Mouse (Mus musculus): Measurements from ENCODE around the gene Csf1. TPM values are rescaled to one million over a fixed set of nuclear protein-coding genes. Genes with fewer than 3 reads are reported as not detected.

Csf1 gene
- 9.0 and 10.3 TPM in 2 replicates for polyA plus RNA-seq (2015; fragmentation: Nextera tagmentation; extraction: Ambion mirVana)

- ATAC-seq (ENCODE audit: borderline replicate concordance, extremely low read depth, low FRiP score, low TSS enrichment), result peak; percentile 90
- Histone ChIP-seq H3K36me3 (no peaks in the 10 kb centered on the region), H3K4me2 (peak within 1 kb of the TSS; percentile 84), H3K4me1 (peaks cover 24% of the 10 kb centered on the region), H3K4me3 (peak within 1 kb of the TSS; percentile 71), H3K27me3 (peaks cover 11% of the 10 kb centered on the region), H3K27ac (peak within 1 kb of the TSS; percentile 90), H3K9me3 (no peaks in the 10 kb centered on the region), H3K9ac (peak within 1 kb of the TSS; percentile 79)
- 1% methylated on average over 56 of the region's 56 CpGs for WGBS
Measured at GRCm38 (mm10) chr3:107759929-107760581, at the start of gene Csf1. Gene Csf1, minus strand, starts transcription at chr3:107760469.

GRCm38 (mm10) chr3:107808013-107808750 is 47.9 kb upstream of the Csf1 start:
- peak; percentile 55 for ATAC-seq (ENCODE audit: borderline replicate concordance, extremely low read depth, low FRiP score, low TSS enrichment)
- 29% methylated on average over 14 of the region's 14 CpGs for WGBS
- H3K9me3 ChIP-seq, result no peaks in the 10 kb centered on the region
- no peaks in the 10 kb centered on the region for H3K36me3 ChIP-seq
- peak overlapping the region; percentile 48; the same call in 1 of the 2 replicates for H3K27ac ChIP-seq
- H3K4me3 ChIP-seq, result no peak overlapping the region
- no peak overlapping the region for H3K9ac ChIP-seq
- no peaks in the 10 kb centered on the region for H3K27me3 ChIP-seq
- peaks cover 27% of the 10 kb centered on the region for H3K4me1 ChIP-seq
- peak overlapping the region; percentile 37 for H3K4me2 ChIP-seq

- no peaks in the 10 kb centered on the region for H3K9me3 ChIP-seq
- H3K9ac ChIP-seq, result no peak overlapping the region
- peak; percentile 11; the same call in 1 of the 2 replicates for ATAC-seq (ENCODE audit: borderline replicate concordance, extremely low read depth, low FRiP score, low TSS enrichment)
- peak overlapping the region; percentile 37; the same call in 1 of the 2 replicates for H3K4me2 ChIP-seq
- 29% methylated on average over 6 of the region's 6 CpGs for WGBS
- H3K27me3 ChIP-seq, result no peaks in the 10 kb centered on the region
- H3K4me1 ChIP-seq, result peaks cover 27% of the 10 kb centered on the region
- no peaks in the 10 kb centered on the region for H3K36me3 ChIP-seq
- no peak overlapping the region for H3K4me3 ChIP-seq
- peak overlapping the region; percentile 48; the same call in 1 of the 2 replicates for H3K27ac ChIP-seq
Measured at GRCm38 (mm10) chr3:107807386-107807974, 47.2 kb upstream of the Csf1 start.

GRCm38 (mm10) chr3:107806916-107807315 is 46.6 kb upstream of the Csf1 start:
- Histone ChIP-seq H3K9ac (no peak overlapping the region), H3K27ac (no peak overlapping the region), H3K4me2 (no peak overlapping the region), H3K9me3 (no peaks in the 10 kb centered on the region), H3K4me3 (no peak overlapping the region), H3K4me1 (peaks cover 27% of the 10 kb centered on the region), H3K27me3 (no peaks in the 10 kb centered on the region), H3K36me3 (no peaks in the 10 kb centered on the region)
- peak; percentile 34; the same call in 1 of the 2 replicates for ATAC-seq (ENCODE audit: borderline replicate concordance, extremely low read depth, low FRiP score, low TSS enrichment)
- WGBS, result 60% methylated on average over 1 of the region's 1 CpGs

- H3K9me3 ChIP-seq, result no peaks in the 10 kb centered on the region
- no peak overlapping the region for H3K4me2 ChIP-seq
- H3K9ac ChIP-seq, result no peak overlapping the region
- no peak for ATAC-seq (ENCODE audit: borderline replicate concordance, extremely low read depth, low FRiP score, low TSS enrichment)
- H3K27me3 ChIP-seq, result no peaks in the 10 kb centered on the region
- 86% methylated on average over 1 of the region's 1 CpGs for WGBS
- H3K4me1 ChIP-seq, result peaks cover 22% of the 10 kb centered on the region
- no peak overlapping the region for H3K4me3 ChIP-seq
- H3K27ac ChIP-seq, result no peak overlapping the region
- H3K36me3 ChIP-seq, result no peaks in the 10 kb centered on the region
Measured at GRCm38 (mm10) chr3:107804799-107805198, 44.5 kb upstream of the Csf1 start.

- Histone ChIP-seq H3K4me3 (no peak overlapping the region), H3K4me1 (peaks cover 3% of the 10 kb centered on the region; the same call in 1 of the 2 replicates), H3K36me3 (no peaks in the 10 kb centered on the region), H3K4me2 (no peak overlapping the region), H3K9me3 (no peaks in the 10 kb centered on the region), H3K27ac (no peak overlapping the region), H3K9ac (no peak overlapping the region), H3K27me3 (no peaks in the 10 kb centered on the region)
- WGBS, result 74% methylated on average over 8 of the region's 8 CpGs
- no peak for ATAC-seq (ENCODE audit: borderline replicate concordance, extremely low read depth, low FRiP score, low TSS enrichment)
Measured at GRCm38 (mm10) chr3:107802185-107802946, 42.1 kb upstream of the Csf1 start.

- no peak for ATAC-seq (ENCODE audit: borderline replicate concordance, extremely low read depth, low FRiP score, low TSS enrichment)
- no peak overlapping the region for H3K27ac ChIP-seq
- WGBS, result 86% methylated on average over 5 of the region's 5 CpGs
- no peaks in the 10 kb centered on the region for H3K27me3 ChIP-seq
- no peak overlapping the region for H3K9ac ChIP-seq
- H3K9me3 ChIP-seq, result no peaks in the 10 kb centered on the region
- peaks cover 5% of the 10 kb centered on the region for H3K4me1 ChIP-seq
- H3K4me2 ChIP-seq, result no peak overlapping the region
- no peaks in the 10 kb centered on the region for H3K36me3 ChIP-seq
- H3K4me3 ChIP-seq, result no peak overlapping the region
Measured at GRCm38 (mm10) chr3:107798946-107799345, 38.7 kb upstream of the Csf1 start.

- Histone ChIP-seq H3K36me3 (no peaks in the 10 kb centered on the region), H3K4me3 (no peak overlapping the region), H3K27me3 (no peaks in the 10 kb centered on the region), H3K4me2 (no peak overlapping the region), H3K27ac (no peak overlapping the region), H3K4me1 (peaks cover 17% of the 10 kb centered on the region), H3K9me3 (no peaks in the 10 kb centered on the region), H3K9ac (no peak overlapping the region)
- 43% methylated on average over 8 of the region's 8 CpGs for WGBS
- no peak for ATAC-seq (ENCODE audit: borderline replicate concordance, extremely low read depth, low FRiP score, low TSS enrichment)
Measured at GRCm38 (mm10) chr3:107796191-107796983, 36.1 kb upstream of the Csf1 start.

GRCm38 (mm10) chr3:107794890-107795289 is 34.6 kb upstream of the Csf1 start:
- no peaks in the 10 kb centered on the region for H3K36me3 ChIP-seq
- no peak for ATAC-seq (ENCODE audit: borderline replicate concordance, extremely low read depth, low FRiP score, low TSS enrichment)
- H3K9me3 ChIP-seq, result no peaks in the 10 kb centered on the region
- peaks cover 17% of the 10 kb centered on the region for H3K4me1 ChIP-seq
- no peak overlapping the region for H3K27ac ChIP-seq
- no peaks in the 10 kb centered on the region for H3K27me3 ChIP-seq
- no peak overlapping the region for H3K4me2 ChIP-seq
- WGBS, result 88% methylated on average over 3 of the region's 3 CpGs
- no peak overlapping the region for H3K9ac ChIP-seq
- H3K4me3 ChIP-seq, result no peak overlapping the region

GRCm38 (mm10) chr3:107793300-107794201 is 33.3 kb upstream of the Csf1 start:
- H3K36me3 ChIP-seq, result no peaks in the 10 kb centered on the region
- H3K27me3 ChIP-seq, result no peaks in the 10 kb centered on the region
- peak; percentile 86 for ATAC-seq (ENCODE audit: borderline replicate concordance, extremely low read depth, low FRiP score, low TSS enrichment)
- no peaks in the 10 kb centered on the region for H3K9me3 ChIP-seq
- peak overlapping the region; percentile 30 for H3K4me2 ChIP-seq
- H3K4me1 ChIP-seq, result peaks cover 19% of the 10 kb centered on the region
- WGBS, result 9% methylated on average over 10 of the region's 10 CpGs
- no peak overlapping the region for H3K9ac ChIP-seq
- peak overlapping the region; percentile 94 for H3K27ac ChIP-seq
- H3K4me3 ChIP-seq, result no peak overlapping the region

Data from lung, embryonic 15.5 days (tissue).